Mouse (Mus musculus) adrenal gland, adult 10 weeks (tissue): ENCODE results near the gene Arl14. TPM values are rescaled to one million over a fixed set of nuclear protein-coding genes. Genes with fewer than 3 reads are reported as not detected.

Experiments
- polyA plus RNA-seq: library from polyadenylated mRNA; stranded (reverse); fragments of 350-450 nt; fragmentation: Illumina TruSeq; extraction: RNeasy Lipid Tissue Mini Kit (QIAGEN cat#74804); gene quantifications from one replicate; pipeline ENCODE4 v1.2.3, GENCODE M21; 2014; ENCODE audit warnings: low read depth, low replicate concordance

Arl14 gene
- polyA plus RNA-seq, result not detected

DNA sequence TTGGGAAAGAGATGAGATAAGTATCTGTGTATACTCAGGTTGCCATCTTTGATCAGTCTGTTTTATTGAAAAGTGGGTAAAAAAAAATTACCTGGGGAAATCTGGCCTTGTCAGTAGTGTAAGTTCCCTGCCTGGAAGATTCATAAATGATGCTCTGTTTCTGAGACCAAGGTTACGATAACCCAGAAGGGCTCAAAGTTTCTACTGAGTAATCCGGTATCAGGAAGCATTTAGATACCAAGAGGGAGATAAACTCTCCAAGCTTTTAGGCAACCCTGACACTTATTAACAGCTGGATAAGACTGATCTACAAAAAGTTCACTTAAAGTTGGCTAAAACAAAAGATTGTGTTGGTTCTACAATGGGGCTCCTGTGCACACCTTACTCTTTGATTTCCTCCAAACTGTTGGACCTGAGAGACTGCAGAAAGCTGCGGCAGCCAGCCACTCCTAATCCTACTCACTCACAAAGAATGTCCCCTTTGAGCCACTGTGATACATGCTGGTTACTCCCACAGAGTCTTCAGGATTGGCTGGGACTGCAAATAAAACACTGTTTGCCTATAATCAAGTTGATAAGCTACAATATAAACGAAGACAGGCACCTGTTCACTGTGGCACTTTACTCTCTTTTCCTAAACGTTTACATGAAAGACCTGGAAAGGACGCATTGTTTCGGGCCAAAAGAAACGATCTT lies at the start of gene Arl14:
Gene Arl14 (plus strand): TSS at position 614 of the 696 bp plus-strand sequence.

Other genes starting within 250 kb of the Arl14 start
- 52.7 TPM for gene Ift80, start 217.8 kb upstream of the Arl14 start, polyA plus RNA-seq
- gene Smc4, start 217.7 kb upstream of the Arl14 start, polyA plus RNA-seq, result 154 TPM
- 27.6 TPM for gene Trim59, start 177.7 kb upstream of the Arl14 start, polyA plus RNA-seq
- 224 TPM for gene Kpna4, start 95.3 kb upstream of the Arl14 start, polyA plus RNA-seq
- 20.5 TPM for gene Ppm1l, start 94.4 kb downstream of the Arl14 start, polyA plus RNA-seq